Mouse (Mus musculus) midbrain, embryonic 14.5 days (tissue): ENCODE measurements around the gene Edem2. TPM values are rescaled to one million over a fixed set of nuclear protein-coding genes. Genes with fewer than 3 reads are reported as not detected.

ENCODE experiments used
- ATAC-seq: fragments of 200-750 bp; cut with Nextera tagmentation; 2 replicates; pipeline ENCODE4 v1.8.0; 2017; ENCODE audit warnings: moderate number of reproducible peaks, moderate library complexity; ENCODE audit not compliant: low FRiP score, low TSS enrichment
- DNase-seq: peaks from one replicate; pipeline ENCODE4 v3.0.0-alpha.2; 2015
- H3K27ac ChIP-seq: fragments of 300-500 bp; sonication (generic); replicated peaks from 2 replicates; pipeline ENCODE4 v1.5.1; 2014; ENCODE audit warnings: mild to moderate bottlenecking, low read depth, low read length, moderate library complexity
- H3K27me3 ChIP-seq: fragments of 300-500 bp; sonication (generic); 2 replicates; pipeline ENCODE4 v1.6.1; 2014; ENCODE audit warnings: low read length, control low read depth, mixed read lengths; ENCODE audit not compliant: control insufficient read depth, insufficient read depth
- H3K36me3 ChIP-seq: fragments of 300-500 bp; sonication (generic); 2 replicates; pipeline ENCODE4 v1.6.1; 2014; ENCODE audit warnings: low read length, control low read depth; ENCODE audit not compliant: control insufficient read depth, insufficient read depth
- H3K4me1 ChIP-seq: fragments of 300-500 bp; sonication (generic); 2 replicates; pipeline ENCODE4 v1.6.1; 2014; ENCODE audit warnings: mild to moderate bottlenecking, antibody characterized with exemption, low read length, control low read depth; ENCODE audit not compliant: control insufficient read depth, insufficient read depth
- H3K4me2 ChIP-seq: fragments of 300-500 bp; sonication (generic); 2 replicates; pipeline ENCODE4 v1.6.1; 2014; ENCODE audit warnings: mild to moderate bottlenecking, low read length, moderate library complexity
- H3K4me3 ChIP-seq: fragments of 300-500 bp; sonication (generic); replicated peaks from 2 replicates; pipeline ENCODE4 v1.5.1; 2014; ENCODE audit warnings: low read depth, low read length
- H3K9ac ChIP-seq: fragments of 300-500 bp; sonication (generic); replicated peaks from 2 replicates; pipeline ENCODE4 v1.6.1; 2014; ENCODE audit warnings: mild to moderate bottlenecking, low read length, moderate library complexity
- H3K9me3 ChIP-seq: fragments of 300-500 bp; sonication (generic); 2 replicates; pipeline ENCODE4 v1.6.1; 2016; ENCODE audit warnings: low read length, control low read depth, mixed read lengths; ENCODE audit not compliant: control insufficient read depth
- WGBS: fragments of 180-500 bp; shearing (Covaris S2); extraction: QIAGEN DNeasy Blood & Tissue Kit; methylation state at CpG from one replicate; pipeline ENCODE4 v1.1.7; 2014; 5-methylcytosine and 5-hydroxymethylcytosine counted together
- polyA plus RNA-seq: library from polyadenylated mRNA; unstranded; fragments of >200 nt; fragmentation: Nextera tagmentation; extraction: Ambion mirVana; gene quantifications from 2 replicates; pipeline ENCODE4 v1.2.1, GENCODE M21; 2014

Edem2 gene
- polyA plus RNA-seq, 1 experiment from 2014 or later = 42.6 TPM

GRCm38 (mm10) chr2:155687746-155688145, 41.5 kb downstream of the Edem2 start:
- H3K4me3 ChIP-seq = no peak overlapping the region
- ATAC-seq = no peak
- no peak overlapping the region for H3K27ac ChIP-seq
- H3K4me1 ChIP-seq = peaks cover 14% of the 10 kb centered on the region
- WGBS = 96% methylated on average over 11 of the region's 11 CpGs
- no peak overlapping the region for H3K9ac ChIP-seq
- H3K9me3 ChIP-seq = no peaks in the 10 kb centered on the region
- peaks cover 16% of the 10 kb centered on the region for H3K36me3 ChIP-seq
- H3K27me3 ChIP-seq = no peaks in the 10 kb centered on the region
- DNase-seq = no peak
- H3K4me2 ChIP-seq = no peak overlapping the region

- ATAC-seq = no peak
- H3K4me1 ChIP-seq = peaks cover 14% of the 10 kb centered on the region
- no peak overlapping the region for H3K27ac ChIP-seq
- no peak overlapping the region for H3K4me3 ChIP-seq
- WGBS = 88% methylated on average over 5 of the region's 5 CpGs
- H3K4me2 ChIP-seq = no peak overlapping the region
- no peak for DNase-seq
- no peaks in the 10 kb centered on the region for H3K27me3 ChIP-seq
- no peak overlapping the region for H3K9ac ChIP-seq
- H3K36me3 ChIP-seq = peaks cover 16% of the 10 kb centered on the region
- no peaks in the 10 kb centered on the region for H3K9me3 ChIP-seq
Measured at GRCm38 (mm10) chr2:155686572-155686971, 42.7 kb downstream of the Edem2 start.

- ATAC-seq (no peak), DNase-seq (no peak)
- H3K4me2 ChIP-seq = no peak overlapping the region
- no peaks in the 10 kb centered on the region for H3K4me1 ChIP-seq
- no peaks in the 10 kb centered on the region for H3K27me3 ChIP-seq
- H3K36me3 ChIP-seq = peaks cover 16% of the 10 kb centered on the region
- 97% methylated on average over 5 of the region's 5 CpGs for WGBS
- no peak overlapping the region for H3K27ac ChIP-seq
- H3K9ac ChIP-seq = no peak overlapping the region
- H3K9me3 ChIP-seq = no peaks in the 10 kb centered on the region
- no peak overlapping the region for H3K4me3 ChIP-seq
Measured at GRCm38 (mm10) chr2:155683821-155684220, 45.5 kb downstream of the Edem2 start.

GRCm38 (mm10) chr2:155683137-155683536, 46.1 kb downstream of the Edem2 start:
- no peak for ATAC-seq
- no peak for DNase-seq
- Histone ChIP-seq H3K9me3 (no peaks in the 10 kb centered on the region), H3K4me2 (no peak overlapping the region), H3K9ac (no peak overlapping the region), H3K4me3 (no peak overlapping the region), H3K36me3 (peaks cover 16% of the 10 kb centered on the region), H3K4me1 (no peaks in the 10 kb centered on the region), H3K27me3 (no peaks in the 10 kb centered on the region), H3K27ac (no peak overlapping the region)
- WGBS = 71% methylated on average over 3 of the region's 3 CpGs

GRCm38 (mm10) chr2:155681874-155682273, 47.4 kb downstream of the Edem2 start:
- Histone ChIP-seq H3K27me3 (no peaks in the 10 kb centered on the region), H3K27ac (no peak overlapping the region), H3K9ac (no peak overlapping the region), H3K4me3 (no peak overlapping the region), H3K4me1 (no peaks in the 10 kb centered on the region), H3K4me2 (no peak overlapping the region), H3K36me3 (peaks cover 9% of the 10 kb centered on the region), H3K9me3 (no peaks in the 10 kb centered on the region)
- WGBS = 86% methylated on average over 2 of the region's 2 CpGs
- no peak for ATAC-seq
- DNase-seq = no peak

GRCm38 (mm10) chr2:155681194-155681593, 48.1 kb downstream of the Edem2 start:
- H3K27ac ChIP-seq = no peak overlapping the region
- no peak overlapping the region for H3K4me2 ChIP-seq
- DNase-seq (no peak), ATAC-seq (no peak)
- peaks cover 9% of the 10 kb centered on the region for H3K36me3 ChIP-seq
- no peaks in the 10 kb centered on the region for H3K4me1 ChIP-seq
- WGBS = 79% methylated on average over 8 of the region's 8 CpGs
- H3K4me3 ChIP-seq = no peak overlapping the region
- no peaks in the 10 kb centered on the region for H3K9me3 ChIP-seq
- no peak overlapping the region for H3K9ac ChIP-seq
- H3K27me3 ChIP-seq = no peaks in the 10 kb centered on the region

GRCm38 (mm10) chr2:155680591-155680990, 48.7 kb downstream of the Edem2 start:
- no peak overlapping the region for H3K27ac ChIP-seq
- no peak overlapping the region for H3K4me2 ChIP-seq
- DNase-seq = no peak
- H3K4me1 ChIP-seq = no peaks in the 10 kb centered on the region
- no peaks in the 10 kb centered on the region for H3K27me3 ChIP-seq
- no peaks in the 10 kb centered on the region for H3K9me3 ChIP-seq
- no peak for ATAC-seq
- H3K4me3 ChIP-seq = no peak overlapping the region
- peaks cover 6% of the 10 kb centered on the region for H3K36me3 ChIP-seq
- 86% methylated on average over 5 of the region's 5 CpGs for WGBS
- H3K9ac ChIP-seq = no peak overlapping the region

- Histone ChIP-seq H3K4me2 (no peak overlapping the region), H3K4me3 (no peak overlapping the region), H3K27me3 (no peaks in the 10 kb centered on the region), H3K4me1 (no peaks in the 10 kb centered on the region), H3K27ac (no peak overlapping the region), H3K9me3 (no peaks in the 10 kb centered on the region), H3K36me3 (peaks cover 4% of the 10 kb centered on the region; the same call in 1 of the 2 replicates), H3K9ac (no peak overlapping the region)
- ATAC-seq (no peak), DNase-seq (no peak)
- WGBS = 90% methylated on average over 4 of the region's 4 CpGs
Measured at GRCm38 (mm10) chr2:155679586-155680110, 49.6 kb downstream of the Edem2 start.

GRCm38 (mm10) chr2:155675118-155675517, 54.2 kb downstream of the Edem2 start:
- H3K36me3 ChIP-seq = peaks cover 27% of the 10 kb centered on the region
- no peak overlapping the region for H3K4me3 ChIP-seq
- WGBS = 75% methylated on average over 4 of the region's 4 CpGs
- ATAC-seq (no peak), DNase-seq (no peak)
- no peak overlapping the region for H3K9ac ChIP-seq
- no peaks in the 10 kb centered on the region for H3K27me3 ChIP-seq
- no peak overlapping the region for H3K27ac ChIP-seq
- H3K4me2 ChIP-seq = no peak overlapping the region
- H3K9me3 ChIP-seq = no peaks in the 10 kb centered on the region
- H3K4me1 ChIP-seq = no peaks in the 10 kb centered on the region
